Mouse (Mus musculus): ENCODE measurements around the gene Htra2. TPM values are rescaled to one million over a fixed set of nuclear protein-coding genes. Genes with fewer than 3 reads are reported as not detected.

The Htra2 gene
- polyA plus RNA-seq, 1 experiment from 2014 or later, result 33.9 TPM

DNA sequence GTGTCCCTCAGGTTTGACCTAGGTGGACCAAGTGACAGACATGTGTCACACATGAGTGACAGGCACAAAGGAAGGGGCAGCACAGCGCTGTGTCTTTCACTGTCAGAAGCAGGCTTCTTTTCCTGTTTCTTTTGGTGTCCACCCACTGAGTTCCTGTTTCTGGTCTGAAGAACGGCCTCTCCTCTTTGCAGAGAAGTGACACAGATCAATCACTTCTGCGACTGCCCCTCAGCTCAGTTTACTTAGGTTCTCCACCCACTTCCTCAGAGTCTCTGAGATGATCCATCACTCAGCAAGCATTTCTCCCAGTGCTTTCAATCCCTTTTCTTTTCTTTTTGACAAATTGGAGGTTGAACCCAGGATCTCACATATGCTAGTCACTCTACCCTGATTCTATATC is 46.4 kb downstream of the Htra2 start:
- Histone ChIP-seq H3K9me3 (ENCODE audit: control insufficient read depth, low read length) (no peaks in the 10 kb centered on the region), H3K4me2 (replicated peaks; ENCODE audit: low read depth, low read length) (no peak overlapping the region), H3K27ac (ENCODE audit: low read depth, low read length) (no peak overlapping the region), H3K9ac (ENCODE audit: low read depth, low read length) (no peak overlapping the region), H3K4me3 (ENCODE audit: low read depth, low read length) (no peak overlapping the region), H3K27me3 (ENCODE audit: control insufficient read depth, insufficient read depth, low read length) (no peaks in the 10 kb centered on the region), H3K4me1 (replicated peaks; ENCODE audit: control insufficient read depth, insufficient read depth, low read length) (no peaks in the 10 kb centered on the region), H3K36me3 (ENCODE audit: control insufficient read depth, insufficient read depth, low read length) (no peaks in the 10 kb centered on the region)
- DNase-seq (ENCODE audit: low spot score) (no peak), ATAC-seq (ENCODE audit: low FRiP score) (no peak)
- 59% methylated on average over 3 of the region's 3 CpGs for WGBS

DNA sequence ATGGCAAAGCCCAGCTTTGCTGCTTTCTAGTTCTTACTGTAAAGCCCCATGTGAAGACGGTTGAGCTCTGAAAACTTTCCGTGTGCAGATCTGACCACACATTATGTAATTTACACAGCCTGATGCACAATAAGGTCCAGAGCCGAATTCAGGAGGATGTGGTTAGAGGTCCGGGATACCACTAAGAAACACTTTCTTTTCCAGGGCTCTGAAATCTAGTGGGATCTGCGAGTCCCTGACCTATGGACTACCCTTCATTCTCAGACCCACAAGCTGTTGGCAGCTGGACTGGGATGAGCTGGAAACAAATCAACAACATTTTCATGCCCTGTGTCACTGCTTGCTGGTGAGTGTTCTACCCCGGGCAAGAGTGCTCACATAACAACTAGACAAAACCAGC is 49.0 kb downstream of the Htra2 start:
- DNase-seq (ENCODE audit: low spot score) (no peak), ATAC-seq (ENCODE audit: low FRiP score) (no peak)
- 88% methylated on average over 6 of the region's 6 CpGs for WGBS
- Histone ChIP-seq H3K9ac (ENCODE audit: low read depth, low read length) (no peak overlapping the region), H3K36me3 (ENCODE audit: control insufficient read depth, insufficient read depth, low read length) (no peaks in the 10 kb centered on the region), H3K4me1 (replicated peaks; ENCODE audit: control insufficient read depth, insufficient read depth, low read length) (no peaks in the 10 kb centered on the region), H3K9me3 (ENCODE audit: control insufficient read depth, low read length) (no peaks in the 10 kb centered on the region), H3K27ac (ENCODE audit: low read depth, low read length) (no peak overlapping the region), H3K27me3 (ENCODE audit: control insufficient read depth, insufficient read depth, low read length) (no peaks in the 10 kb centered on the region), H3K4me2 (replicated peaks; ENCODE audit: low read depth, low read length) (no peak overlapping the region), H3K4me3 (ENCODE audit: low read depth, low read length) (no peak overlapping the region)

DNA sequence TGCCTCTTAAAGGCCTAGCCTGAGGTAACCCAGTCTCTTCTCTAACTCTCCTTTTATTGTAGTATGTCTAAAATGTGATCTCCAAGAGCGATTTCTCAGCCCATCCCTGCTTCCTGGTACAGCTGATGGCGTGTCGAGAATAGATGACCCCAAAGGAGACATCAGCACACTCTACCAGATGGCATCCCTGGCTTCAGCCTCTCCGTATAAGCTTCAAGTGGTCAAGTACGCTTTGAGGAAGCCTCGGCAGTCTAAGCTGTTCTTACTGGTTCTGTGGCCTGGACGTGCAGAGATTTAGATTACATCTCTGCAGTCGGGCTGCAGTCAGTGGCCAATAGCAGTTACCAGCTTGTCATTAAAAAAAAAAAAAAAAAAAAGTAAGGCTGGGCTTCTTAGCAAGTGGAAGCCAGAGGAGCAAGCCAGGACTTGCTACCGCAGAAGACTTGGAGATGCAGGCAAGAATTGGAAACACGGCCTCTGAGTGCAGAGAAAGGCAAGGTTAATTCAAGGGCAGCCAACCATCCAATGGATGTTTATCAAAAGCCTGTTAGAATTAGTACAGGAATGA is 49.5 kb downstream of the Htra2 start:
- no peak for ATAC-seq (ENCODE audit: low FRiP score)
- no peaks in the 10 kb centered on the region for H3K36me3 ChIP-seq (ENCODE audit: control insufficient read depth, insufficient read depth, low read length)

DNA sequence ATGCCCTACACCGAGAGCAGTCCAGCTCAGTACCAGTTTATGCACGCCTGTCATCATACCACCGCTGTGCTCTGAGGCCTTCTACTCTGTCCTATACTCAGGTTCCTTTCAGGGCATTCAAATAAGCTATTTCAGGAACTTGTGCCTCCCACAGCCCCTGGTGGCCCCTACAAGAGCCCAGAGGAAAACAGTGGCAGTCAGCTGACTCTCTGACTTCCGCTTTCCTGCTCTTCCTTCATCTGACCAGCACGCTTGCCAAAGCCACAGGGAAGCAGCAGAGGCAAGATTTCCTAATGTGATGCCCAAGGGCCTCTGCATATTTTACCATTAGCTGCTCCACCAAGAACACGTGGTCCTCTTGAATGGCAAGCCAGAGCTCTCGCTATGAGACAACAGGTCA is 50.2 kb downstream of the Htra2 start:
- H3K4me3 ChIP-seq (ENCODE audit: low read depth, low read length), result no peak overlapping the region
- DNase-seq (ENCODE audit: low spot score), result no peak
- H3K9me3 ChIP-seq (ENCODE audit: control insufficient read depth, low read length), result no peaks in the 10 kb centered on the region
- H3K4me1 ChIP-seq (replicated peaks; ENCODE audit: control insufficient read depth, insufficient read depth, low read length), result no peaks in the 10 kb centered on the region
- no peak for ATAC-seq (ENCODE audit: low FRiP score)
- H3K4me2 ChIP-seq (replicated peaks; ENCODE audit: low read depth, low read length), result no peak overlapping the region
- no peaks in the 10 kb centered on the region for H3K27me3 ChIP-seq (ENCODE audit: control insufficient read depth, insufficient read depth, low read length)
- WGBS, result 55% methylated on average over 7 of the region's 7 CpGs
- no peaks in the 10 kb centered on the region for H3K36me3 ChIP-seq (ENCODE audit: control insufficient read depth, insufficient read depth, low read length)
- no peak overlapping the region for H3K9ac ChIP-seq (ENCODE audit: low read depth, low read length)
- H3K27ac ChIP-seq (ENCODE audit: low read depth, low read length), result no peak overlapping the region

More for the DNA sequence above, 49.5 kb downstream of the Htra2 start:
- Histone ChIP-seq H3K4me3 (ENCODE audit: low read depth, low read length) (no peak overlapping the region), H3K9me3 (ENCODE audit: control insufficient read depth, low read length) (no peaks in the 10 kb centered on the region), H3K4me1 (replicated peaks; ENCODE audit: control insufficient read depth, insufficient read depth, low read length) (no peaks in the 10 kb centered on the region), H3K27me3 (ENCODE audit: control insufficient read depth, insufficient read depth, low read length) (no peaks in the 10 kb centered on the region), H3K27ac (ENCODE audit: low read depth, low read length) (no peak overlapping the region), H3K9ac (ENCODE audit: low read depth, low read length) (no peak overlapping the region), H3K4me2 (replicated peaks; ENCODE audit: low read depth, low read length) (no peak overlapping the region)
- no peak for DNase-seq (ENCODE audit: low spot score)
- WGBS, result 83% methylated on average over 10 of the region's 10 CpGs

DNA sequence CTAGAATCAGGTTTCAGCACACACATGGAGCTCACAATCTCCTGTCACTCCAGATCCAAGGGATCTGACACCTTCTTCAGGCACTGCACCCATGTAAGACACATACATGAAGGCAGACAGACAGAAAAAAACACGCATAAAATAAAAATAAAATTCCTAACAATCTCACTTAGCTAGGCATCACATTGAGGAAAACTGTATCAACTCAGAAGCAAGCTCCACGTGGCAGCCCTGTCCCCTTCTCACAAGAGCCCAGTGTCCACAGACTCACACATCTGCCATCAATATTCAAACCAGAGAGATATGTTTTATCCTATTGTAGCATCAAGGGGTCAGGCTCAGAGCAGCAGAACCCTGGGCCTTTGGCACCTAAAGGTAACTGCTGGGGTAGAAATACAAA is 50.8 kb downstream of the Htra2 start:
- H3K4me2 ChIP-seq (replicated peaks; ENCODE audit: low read depth, low read length), result no peak overlapping the region
- no peak overlapping the region for H3K9ac ChIP-seq (ENCODE audit: low read depth, low read length)
- no peaks in the 10 kb centered on the region for H3K36me3 ChIP-seq (ENCODE audit: control insufficient read depth, insufficient read depth, low read length)
- no peak for ATAC-seq (ENCODE audit: low FRiP score)
- no peak overlapping the region for H3K4me3 ChIP-seq (ENCODE audit: low read depth, low read length)
- H3K9me3 ChIP-seq (ENCODE audit: control insufficient read depth, low read length), result no peaks in the 10 kb centered on the region
- no peaks in the 10 kb centered on the region for H3K4me1 ChIP-seq (replicated peaks; ENCODE audit: control insufficient read depth, insufficient read depth, low read length)
- 75% methylated on average over 2 of the region's 2 CpGs for WGBS
- no peak for DNase-seq (ENCODE audit: low spot score)
- no peak overlapping the region for H3K27ac ChIP-seq (ENCODE audit: low read depth, low read length)
- no peaks in the 10 kb centered on the region for H3K27me3 ChIP-seq (ENCODE audit: control insufficient read depth, insufficient read depth, low read length)

DNA sequence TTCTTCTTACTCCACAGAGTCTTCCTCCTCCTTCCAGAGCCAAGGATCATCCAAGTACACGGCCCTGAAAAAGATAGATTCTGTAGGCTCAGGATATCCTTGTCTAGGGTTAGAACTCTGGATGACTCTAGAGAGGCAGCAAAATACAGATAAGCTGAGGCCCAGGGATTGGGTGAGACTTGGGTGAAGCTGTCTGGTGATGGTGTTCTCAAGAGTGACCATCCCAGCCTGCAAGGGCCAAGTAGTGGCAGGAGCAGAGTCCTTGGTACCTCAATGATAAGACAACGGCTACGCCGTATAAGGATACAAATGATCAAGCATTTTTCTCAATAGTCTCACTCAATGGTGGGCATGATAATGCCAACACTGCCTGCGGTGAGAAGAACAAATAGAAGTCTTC is 51.2 kb downstream of the Htra2 start:
- H3K4me1 ChIP-seq (replicated peaks; ENCODE audit: control insufficient read depth, insufficient read depth, low read length), result no peaks in the 10 kb centered on the region
- H3K9me3 ChIP-seq (ENCODE audit: control insufficient read depth, low read length), result no peaks in the 10 kb centered on the region
- no peak for DNase-seq (ENCODE audit: low spot score)
- no peaks in the 10 kb centered on the region for H3K27me3 ChIP-seq (ENCODE audit: control insufficient read depth, insufficient read depth, low read length)
- no peak overlapping the region for H3K9ac ChIP-seq (ENCODE audit: low read depth, low read length)
- no peak overlapping the region for H3K27ac ChIP-seq (ENCODE audit: low read depth, low read length)
- no peaks in the 10 kb centered on the region for H3K36me3 ChIP-seq (ENCODE audit: control insufficient read depth, insufficient read depth, low read length)
- no peak overlapping the region for H3K4me3 ChIP-seq (ENCODE audit: low read depth, low read length)
- WGBS, result 89% methylated on average over 5 of the region's 5 CpGs
- H3K4me2 ChIP-seq (replicated peaks; ENCODE audit: low read depth, low read length), result no peak overlapping the region
- no peak for ATAC-seq (ENCODE audit: low FRiP score)

DNA sequence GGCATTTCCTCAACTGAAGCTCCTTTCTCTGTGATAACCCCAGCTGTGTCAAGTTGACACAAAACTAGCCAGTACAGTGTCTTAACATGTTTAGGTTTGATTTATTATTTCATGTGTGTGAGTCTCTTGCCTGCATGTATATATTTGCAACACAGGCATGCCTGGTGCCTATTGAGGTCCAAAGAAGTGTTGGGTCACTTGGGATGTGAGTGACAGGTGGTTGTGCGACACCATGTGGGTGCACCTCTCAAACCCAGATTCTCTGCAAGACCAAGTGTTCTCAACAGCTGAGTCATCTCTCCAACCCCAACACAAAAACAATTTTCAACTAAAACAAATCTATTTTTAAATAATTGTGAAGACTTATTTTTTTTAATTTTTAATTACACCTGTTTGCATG is 52.0 kb downstream of the Htra2 start:
- Histone ChIP-seq H3K27me3 (ENCODE audit: control insufficient read depth, insufficient read depth, low read length) (no peaks in the 10 kb centered on the region), H3K36me3 (ENCODE audit: control insufficient read depth, insufficient read depth, low read length) (no peaks in the 10 kb centered on the region), H3K4me1 (replicated peaks; ENCODE audit: control insufficient read depth, insufficient read depth, low read length) (no peaks in the 10 kb centered on the region), H3K27ac (ENCODE audit: low read depth, low read length) (no peak overlapping the region), H3K9me3 (ENCODE audit: control insufficient read depth, low read length) (no peaks in the 10 kb centered on the region), H3K9ac (ENCODE audit: low read depth, low read length) (no peak overlapping the region), H3K4me2 (replicated peaks; ENCODE audit: low read depth, low read length) (no peak overlapping the region), H3K4me3 (ENCODE audit: low read depth, low read length) (no peak overlapping the region)
- 100% methylated on average over 1 of the region's 1 CpGs for WGBS
- ATAC-seq (ENCODE audit: low FRiP score) (no peak), DNase-seq (ENCODE audit: low spot score) (no peak)

MicroRNAs encoded within 50 kb of the gene (microRNA counts, 519-probe panel; counts per million panel counts)
- microRNA mmu-miR-3470a+mmu-miR-3470b, result not detected

Other genes with a start within 250 kb of the Htra2 start
- 1.7 and 2.0 TPM in 2 replicates for gene Sema4f, start 115.5 kb downstream of the Htra2 start, polyA plus RNA-seq (2014; fragmentation: Nextera tagmentation; extraction: Ambion mirVana)
- 0.22 TPM in 1 of 2 replicates, not detected in the other for gene M1ap, start 108.4 kb downstream of the Htra2 start, polyA plus RNA-seq (2014; fragmentation: Nextera tagmentation; extraction: Ambion mirVana)
- 4.5 and 6.6 TPM in 2 replicates for gene Dok1, start 21.8 kb downstream of the Htra2 start, polyA plus RNA-seq (2014; fragmentation: Nextera tagmentation; extraction: Ambion mirVana)
- 7.1 and 7.7 TPM in 2 replicates for gene Loxl3, start 21.1 kb downstream of the Htra2 start, polyA plus RNA-seq (2014; fragmentation: Nextera tagmentation; extraction: Ambion mirVana)
- gene Aup1, start 752 bp downstream of the Htra2 start, polyA plus RNA-seq (2014; fragmentation: Nextera tagmentation; extraction: Ambion mirVana), result 112 TPM in 2 replicates
- 0.81 and 0.93 TPM in 2 replicates for gene Dqx1, start 2.6 kb upstream of the Htra2 start, polyA plus RNA-seq (2014; fragmentation: Nextera tagmentation; extraction: Ambion mirVana)
- gene Tlx2, start 15.0 kb upstream of the Htra2 start, polyA plus RNA-seq (2014; fragmentation: Nextera tagmentation; extraction: Ambion mirVana), result 5.2 and 9.4 TPM in 2 replicates
- 38.1 and 39.8 TPM in 2 replicates for gene Pcgf1, start 22.6 kb upstream of the Htra2 start, polyA plus RNA-seq (2014; fragmentation: Nextera tagmentation; extraction: Ambion mirVana)
- gene Lbx2, start 31.1 kb upstream of the Htra2 start, polyA plus RNA-seq (2014; fragmentation: Nextera tagmentation; extraction: Ambion mirVana), result 0.38 TPM in 1 of 2 replicates, not detected in the other
- gene Ccdc142, start 46.3 kb upstream of the Htra2 start, polyA plus RNA-seq (2014; fragmentation: Nextera tagmentation; extraction: Ambion mirVana), result 0.91 and 1.0 TPM in 2 replicates
- gene Gm42688, start 46.3 kb upstream of the Htra2 start, polyA plus RNA-seq (2014; fragmentation: Nextera tagmentation; extraction: Ambion mirVana), result 1.9 TPM in 2 replicates
- gene Mrpl53, start 53.8 kb upstream of the Htra2 start, polyA plus RNA-seq (2014; fragmentation: Nextera tagmentation; extraction: Ambion mirVana), result 127 TPM in 2 replicates
- 17.1 and 20.2 TPM in 2 replicates for gene Mogs, start 60.2 kb upstream of the Htra2 start, polyA plus RNA-seq (2014; fragmentation: Nextera tagmentation; extraction: Ambion mirVana)
- gene Wbp1, start 66.3 kb upstream of the Htra2 start, polyA plus RNA-seq (2014; fragmentation: Nextera tagmentation; extraction: Ambion mirVana), result 160 and 179 TPM in 2 replicates
- gene Ino80b, start 70.2 kb upstream of the Htra2 start, polyA plus RNA-seq (2014; fragmentation: Nextera tagmentation; extraction: Ambion mirVana), result 18.5 and 21.3 TPM in 2 replicates
- gene Rtkn, start 80.2 kb upstream of the Htra2 start, polyA plus RNA-seq (2014; fragmentation: Nextera tagmentation; extraction: Ambion mirVana), result 17.7 and 18.3 TPM in 2 replicates
- gene Wdr54, start 101.1 kb upstream of the Htra2 start, polyA plus RNA-seq (2014; fragmentation: Nextera tagmentation; extraction: Ambion mirVana), result 12.3 and 13.8 TPM in 2 replicates
- gene 1700003E16Rik, start 101.1 kb upstream of the Htra2 start, polyA plus RNA-seq (2014; fragmentation: Nextera tagmentation; extraction: Ambion mirVana), result 3.7 TPM in 2 replicates
- gene Dctn1, start 110.6 kb upstream of the Htra2 start, polyA plus RNA-seq (2014; fragmentation: Nextera tagmentation; extraction: Ambion mirVana), result 75.1 and 81.6 TPM in 2 replicates
- 2.5 and 3.1 TPM in 2 replicates for gene Slc4a5, start 164.6 kb upstream of the Htra2 start, polyA plus RNA-seq (2014; fragmentation: Nextera tagmentation; extraction: Ambion mirVana)